Mouse (Mus musculus) naive thymus-derived CD4-positive, alpha-beta T cell, adult 2 months (primary cell): ENCODE results near the gene Mgat3.

Experiments
- DNase-seq: peaks from one replicate; pipeline ENCODE4 v3.0.0-alpha.2; 2011; ENCODE audit warnings: low read depth

Gene Mgat3

GRCm38 (mm10) chr15:80175756-80176155, 2.2 kb downstream of the Mgat3 start:
- no peak for DNase-seq

DNA sequence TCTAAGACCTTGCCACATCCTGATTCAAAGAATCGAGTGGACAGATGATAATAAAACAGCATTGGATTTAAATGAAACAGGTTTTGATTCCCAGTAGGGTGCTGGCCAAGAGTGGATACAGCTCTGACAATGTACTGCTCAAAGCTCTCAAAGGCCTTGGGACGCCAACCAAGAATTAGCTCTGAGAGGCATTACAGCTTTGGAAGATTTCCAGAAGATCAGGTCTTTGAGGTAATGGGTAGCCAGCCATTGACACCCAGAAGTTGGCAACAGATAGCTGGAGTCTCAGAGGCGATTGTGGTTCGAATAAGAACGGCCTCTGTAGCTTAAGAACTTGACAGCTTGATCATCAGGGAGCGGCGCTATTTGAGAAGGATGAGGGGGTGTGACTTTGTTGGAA, 8.0 kb downstream of the Mgat3 start:
- DNase-seq = no peak

- DNase-seq = no peak
These were observed 8.7 kb downstream of the Mgat3 start for GRCm38 (mm10) chr15:80182072-80182700.

DNA sequence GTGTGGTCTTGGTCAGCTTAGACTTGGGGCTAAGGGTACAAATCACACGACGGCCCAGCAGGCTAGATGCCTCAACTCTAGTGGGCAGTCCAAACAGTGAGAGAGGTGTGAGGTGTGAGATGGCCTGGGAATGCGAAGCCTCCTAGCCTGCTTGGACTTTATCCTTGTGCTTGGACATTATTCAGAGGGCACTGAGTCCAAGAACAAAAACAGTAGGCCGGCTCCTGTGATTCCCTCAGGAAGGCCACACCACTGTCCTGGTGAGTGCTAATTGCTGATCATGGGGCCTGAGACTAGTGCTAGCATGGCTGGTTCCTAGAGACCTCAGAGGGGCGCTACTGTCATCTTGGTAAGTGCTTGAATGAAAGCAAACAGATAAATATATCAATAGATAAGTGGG, 15.4 kb downstream of the Mgat3 start:
- no peak for DNase-seq

DNA sequence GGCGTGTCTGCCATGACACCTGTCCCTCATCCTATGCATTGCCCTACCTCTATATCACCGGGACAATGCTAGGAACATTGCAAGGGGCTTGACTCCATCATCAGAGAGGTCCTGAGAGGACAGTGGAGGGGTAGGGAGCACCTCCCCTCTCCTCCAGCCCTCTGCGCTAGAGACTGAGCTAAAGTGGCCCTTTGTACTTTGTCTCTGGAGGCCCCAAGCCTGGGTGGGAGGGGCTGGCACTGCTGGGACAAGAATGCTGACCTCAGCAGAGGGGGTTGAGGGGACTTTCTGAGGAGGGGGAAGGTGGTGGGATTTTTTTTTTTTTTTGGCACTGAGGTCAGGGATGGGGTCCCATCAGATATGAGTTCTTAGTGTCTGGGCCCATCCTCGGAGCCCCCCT, 16.6 kb downstream of the Mgat3 start:
- no peak for DNase-seq

DNA sequence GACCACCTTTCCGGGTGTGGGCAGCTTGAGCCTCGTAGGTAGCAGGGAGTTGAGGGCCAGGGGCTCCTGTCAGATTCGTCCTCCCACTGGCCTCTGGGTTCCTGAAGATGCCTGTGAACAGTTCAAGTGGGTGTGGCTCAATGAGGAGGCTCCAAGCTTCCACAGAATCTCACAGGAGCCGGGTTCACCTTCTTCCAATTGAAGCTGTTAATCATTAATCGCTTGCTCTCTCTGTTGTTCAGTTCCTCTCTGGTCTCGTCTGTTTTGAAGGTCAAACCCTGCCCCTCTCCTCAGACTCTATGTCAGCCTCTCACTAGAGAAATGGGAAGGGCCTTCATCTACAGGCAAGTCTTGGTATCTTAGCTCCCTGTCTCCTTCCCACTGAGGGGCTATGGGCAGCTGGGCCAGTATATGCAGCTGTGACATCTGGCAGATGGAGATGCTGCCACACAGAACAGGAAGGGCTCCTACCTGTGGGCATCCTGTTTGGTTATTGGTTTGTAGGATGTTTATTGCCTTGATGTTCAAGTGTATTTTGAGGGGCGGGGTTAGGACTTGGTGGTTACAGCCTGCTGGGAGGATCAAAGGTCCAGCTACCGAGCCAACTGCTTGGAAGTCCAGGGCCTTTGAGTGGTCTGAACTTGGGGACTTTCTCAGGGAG, 18.2 kb downstream of the Mgat3 start:
- DNase-seq = no peak

DNA sequence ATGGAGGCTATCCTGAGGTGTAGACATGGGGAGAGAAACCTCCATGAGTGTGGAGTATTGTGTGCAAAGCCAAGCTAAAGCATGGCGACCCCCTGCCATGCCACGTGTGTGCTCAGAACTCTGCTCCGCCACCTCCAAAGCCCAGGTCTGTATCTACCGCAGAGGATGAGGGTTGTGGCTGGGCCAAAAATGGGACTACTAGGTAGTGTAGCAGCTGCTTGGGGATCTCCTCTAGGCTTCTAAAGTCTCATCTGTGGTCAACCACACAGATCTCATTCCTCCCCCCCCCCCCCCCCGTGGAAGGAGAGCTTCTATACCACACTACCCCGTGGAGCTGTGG, 18.7 kb downstream of the Mgat3 start:
- DNase-seq = peak; percentile 74

- DNase-seq = no peak
These were observed 19.3 kb downstream of the Mgat3 start for GRCm38 (mm10) chr15:80192847-80193246.

DNA sequence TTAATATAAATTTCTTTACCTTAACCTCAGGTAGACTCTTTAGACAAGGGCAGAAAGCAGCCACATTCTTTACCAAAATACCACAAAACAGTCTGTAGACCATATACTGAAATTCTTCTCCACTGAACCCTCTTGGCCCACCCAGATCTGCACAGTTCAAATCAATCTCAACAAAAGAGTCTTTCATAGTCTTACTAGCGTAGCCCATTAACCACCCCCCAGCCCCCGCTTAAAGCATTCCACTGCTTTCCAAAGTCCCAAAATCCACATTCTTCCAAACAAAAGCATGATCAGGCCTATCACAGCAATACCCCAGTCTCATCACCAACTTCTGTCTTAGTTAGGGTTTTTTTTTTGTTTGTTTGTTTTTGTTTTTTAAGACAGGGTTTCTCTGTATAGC, 26.0 kb downstream of the Mgat3 start:
- no peak for DNase-seq

- DNase-seq = no peak
These were observed 28.7 kb downstream of the Mgat3 start for GRCm38 (mm10) chr15:80202111-80202775.

DNA sequence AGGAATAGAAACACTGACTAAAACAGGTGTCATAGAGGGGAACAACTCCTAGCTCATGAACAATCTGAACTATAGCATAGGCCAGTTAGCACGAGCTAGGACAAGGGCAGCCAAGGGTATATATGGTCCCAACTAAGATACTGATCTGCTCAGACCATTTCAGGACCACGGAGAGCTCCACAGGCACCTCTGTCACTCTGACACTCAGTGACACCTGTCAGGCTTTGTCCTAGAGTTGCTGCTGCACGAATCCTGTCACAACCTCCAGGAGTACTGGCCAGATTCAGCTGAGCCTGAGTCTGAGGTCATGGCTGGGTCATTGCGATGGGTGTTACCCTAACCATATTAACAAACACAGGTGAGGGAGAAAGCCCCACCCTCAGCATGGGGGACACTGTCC, 29.9 kb downstream of the Mgat3 start:
- DNase-seq = peak; percentile 55

DNA sequence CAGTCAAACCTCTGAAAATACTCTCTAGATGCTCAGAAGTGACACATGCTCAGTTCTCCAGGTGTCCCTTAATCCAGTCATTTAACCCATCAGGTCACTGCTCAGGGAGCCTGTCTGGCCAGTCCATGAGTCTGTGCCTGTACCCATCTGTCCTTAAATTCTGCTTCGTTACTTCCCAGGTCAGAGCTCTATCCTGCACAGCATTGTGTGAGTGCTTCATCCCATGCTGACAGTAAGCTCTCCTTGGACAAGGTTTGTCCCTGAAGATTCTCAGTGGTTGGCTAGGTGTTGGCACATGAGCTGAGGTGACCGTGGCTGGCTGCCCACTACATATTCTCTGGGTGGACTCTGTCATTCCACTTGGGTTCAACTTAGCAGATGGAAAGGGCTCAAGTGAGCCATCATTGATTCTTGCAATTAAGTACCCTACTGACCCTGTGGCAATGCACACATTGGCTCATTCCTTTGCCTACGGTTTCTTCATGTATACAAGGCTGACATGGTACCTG, 32.6 kb downstream of the Mgat3 start:
- no peak for DNase-seq

DNA sequence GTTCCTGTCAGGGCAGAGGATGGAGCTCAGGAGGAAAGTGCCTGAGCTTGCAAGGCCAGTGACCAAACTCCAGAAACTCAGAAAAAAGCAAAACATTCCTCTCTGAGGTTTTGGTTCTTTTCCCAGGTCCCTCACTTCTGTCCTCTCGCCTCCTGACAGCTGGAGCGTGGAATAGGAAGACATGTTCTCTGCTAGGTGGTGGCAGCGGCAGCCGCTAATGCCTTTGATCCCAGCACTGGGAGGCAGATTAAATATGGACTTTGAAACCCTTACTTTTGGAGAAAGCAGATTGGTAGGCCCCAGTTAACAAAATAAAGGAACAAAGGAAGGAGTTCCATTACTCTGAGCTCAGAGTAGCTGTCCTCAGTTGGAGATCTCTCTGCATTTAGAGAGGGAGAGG, 34.9 kb downstream of the Mgat3 start:
- DNase-seq = no peak

DNA sequence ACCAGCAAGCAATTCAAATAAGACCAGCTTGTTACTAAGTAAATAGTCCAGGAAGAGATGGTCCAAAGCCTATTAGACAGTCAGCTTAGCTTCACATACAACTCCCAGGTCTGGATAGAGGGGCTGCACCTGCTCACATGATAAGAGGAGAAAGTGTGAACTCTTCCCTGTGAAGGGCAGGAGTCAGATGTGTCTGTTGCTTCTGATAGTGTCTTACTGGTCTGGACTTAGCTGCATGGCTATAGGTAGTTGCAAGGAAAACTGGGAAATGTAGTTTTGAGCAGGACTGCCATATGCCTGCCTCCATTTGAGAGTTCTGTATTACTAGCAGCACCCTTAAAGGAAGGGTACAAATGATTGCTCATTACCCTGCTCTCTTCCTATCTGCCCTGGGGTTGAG, 40.2 kb downstream of the Mgat3 start:
- DNase-seq = no peak

DNA sequence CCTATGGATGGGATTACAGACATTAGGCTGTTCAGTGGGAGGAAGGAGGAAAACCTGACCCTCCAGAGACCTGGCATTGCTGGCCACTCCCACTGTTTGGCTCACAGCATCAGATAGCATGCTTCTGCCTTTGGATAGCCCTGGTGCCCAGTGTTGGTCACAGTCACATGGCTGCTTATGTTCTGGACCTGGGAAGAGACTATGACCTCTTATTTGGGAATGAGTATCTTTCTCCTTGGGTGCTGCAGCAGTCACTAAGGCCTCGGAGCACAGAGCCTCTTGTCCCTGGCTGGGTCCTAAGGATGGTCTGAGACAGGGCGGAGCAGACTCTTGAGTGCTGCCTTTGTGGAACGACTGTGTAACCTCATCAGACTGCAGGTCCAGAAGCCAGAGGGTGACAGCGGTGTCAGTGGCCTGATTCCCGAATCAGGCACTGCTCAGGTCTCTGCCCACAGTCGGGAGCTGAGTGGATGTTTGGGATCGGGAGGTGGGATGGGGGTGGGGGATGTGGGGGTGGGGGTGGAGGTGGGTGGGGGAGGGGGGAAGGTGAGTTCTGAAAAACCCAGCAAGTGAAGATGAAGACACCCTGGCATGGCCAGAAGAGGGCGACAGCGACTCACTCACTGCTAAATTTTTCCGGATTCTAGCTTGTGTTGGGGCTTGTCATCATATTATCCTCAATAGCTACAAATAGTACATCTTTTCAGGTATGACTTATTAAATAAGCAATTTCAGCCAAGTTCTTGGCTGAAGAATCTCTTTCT, 42.4 kb downstream of the Mgat3 start:
- DNase-seq = peak; percentile 78

- no peak for DNase-seq
These were observed 42.9 kb downstream of the Mgat3 start for GRCm38 (mm10) chr15:80216480-80216820.

- no peak for DNase-seq
These were observed 44.0 kb downstream of the Mgat3 start for GRCm38 (mm10) chr15:80217476-80217875.

GRCm38 (mm10) chr15:80219211-80219610, 45.7 kb downstream of the Mgat3 start:
- peak; percentile 77 for DNase-seq

DNA sequence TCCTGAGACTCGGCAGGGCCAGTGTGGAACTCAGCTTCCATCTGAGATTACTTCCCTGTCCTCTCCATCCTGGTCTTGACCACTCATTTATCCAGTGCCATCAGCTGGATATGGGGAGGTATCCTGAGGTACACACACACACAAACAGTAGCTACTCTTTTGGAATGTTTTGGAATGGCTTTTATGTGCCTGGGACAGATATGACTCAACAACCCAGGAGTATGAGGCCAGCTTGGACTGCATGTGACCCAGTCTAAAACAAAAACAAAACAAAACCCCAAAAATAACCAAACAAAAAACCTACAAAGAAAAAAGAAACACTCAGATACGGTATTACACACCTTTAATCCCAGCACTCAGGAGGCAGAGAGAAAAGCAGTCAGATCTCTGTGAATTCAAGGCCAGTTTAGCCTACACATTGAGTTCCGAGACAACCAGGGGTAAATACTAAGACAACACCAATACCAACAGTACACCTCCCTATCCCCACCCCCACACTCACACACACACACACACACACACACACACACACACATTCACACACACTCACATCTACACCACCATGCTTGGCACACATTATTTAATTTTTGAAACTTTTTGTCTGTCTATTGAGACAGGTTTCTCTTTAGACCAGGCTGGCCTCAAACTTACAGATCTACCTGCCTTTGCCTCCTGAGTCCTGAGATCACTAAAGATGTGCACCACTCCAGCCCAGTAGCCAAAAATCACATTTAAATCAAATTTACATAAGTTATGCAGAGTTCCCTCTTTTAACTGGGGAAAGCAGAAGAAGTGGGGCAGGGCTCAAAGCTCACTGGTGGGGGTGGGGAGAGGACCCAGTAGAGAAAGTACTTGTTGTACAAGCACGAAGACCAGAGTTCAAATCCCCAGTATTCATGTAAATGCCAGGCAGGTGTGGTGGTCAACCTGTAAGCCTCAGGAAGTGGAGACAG, 46.5 kb downstream of the Mgat3 start:
- peak; percentile 19 for DNase-seq

- no peak for DNase-seq
These were observed 47.5 kb downstream of the Mgat3 start for GRCm38 (mm10) chr15:80221031-80221430.

DNA sequence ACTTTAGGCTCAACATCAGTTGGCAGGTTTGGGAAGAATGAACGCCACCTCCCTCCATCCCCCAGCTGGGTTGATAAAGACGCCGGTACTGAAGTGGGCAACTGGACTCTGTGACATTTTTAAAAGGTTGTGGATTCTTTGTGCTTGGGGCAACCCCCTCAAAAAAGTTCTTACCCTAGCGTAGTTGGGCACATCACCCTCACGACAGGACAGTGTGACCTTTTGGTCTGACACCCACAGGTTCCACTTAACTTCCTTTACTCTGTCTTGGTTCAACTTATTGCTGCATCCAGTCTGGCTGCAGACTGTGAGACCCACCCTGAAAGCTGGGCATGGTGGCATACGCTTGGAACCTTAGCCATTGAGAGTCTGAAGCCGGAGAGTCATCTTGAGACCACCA, 50.2 kb downstream of the Mgat3 start:
- DNase-seq = no peak

DNA sequence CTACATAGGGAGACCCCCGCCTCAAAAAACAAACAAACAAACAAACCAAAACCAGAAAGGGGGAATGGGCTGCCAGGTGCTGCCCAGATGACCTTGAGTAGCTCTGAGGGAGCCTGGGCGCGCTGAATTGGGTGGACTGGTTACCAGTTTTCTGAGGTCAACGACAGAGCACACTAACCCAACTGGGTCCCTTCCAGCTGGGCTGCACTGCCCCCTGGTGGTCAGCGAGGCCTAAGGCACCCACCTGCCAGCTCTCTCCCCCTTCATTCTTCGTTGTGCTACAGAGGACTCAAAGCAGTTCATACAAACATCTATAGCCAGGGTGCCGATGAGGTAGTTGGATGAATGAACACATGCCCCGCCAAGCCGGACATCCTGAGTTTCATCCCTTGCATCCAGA, 51.7 kb downstream of the Mgat3 start:
- peak; percentile 89 for DNase-seq
